Mouse (Mus musculus) midbrain, embryonic 16.5 days (tissue): ENCODE measurements around the gene Calhm4. TPM values are rescaled to one million over a fixed set of nuclear protein-coding genes. Genes with fewer than 3 reads are reported as not detected.

Experiments used
- ATAC-seq: fragments of 200-750 bp; cut with Nextera tagmentation; 2 replicates; pipeline ENCODE4 v1.8.0; 2017; ENCODE audit warnings: moderate TSS enrichment
- H3K27ac ChIP-seq: fragments of 300-500 bp; sonication (generic); 2 replicates; pipeline ENCODE4 v1.5.1; 2014; ENCODE audit warnings: mild to moderate bottlenecking, low read length, mixed read lengths
- H3K27me3 ChIP-seq: fragments of 300-500 bp; sonication (generic); 2 replicates; pipeline ENCODE4 v1.6.1; 2014; ENCODE audit warnings: low read depth, low read length, mixed read lengths; ENCODE audit not compliant: control insufficient read depth, insufficient read depth
- H3K36me3 ChIP-seq: fragments of 300-500 bp; sonication (generic); 2 replicates; pipeline ENCODE4 v1.6.1; 2014; ENCODE audit warnings: mild to moderate bottlenecking, low read length, moderate library complexity, mixed read lengths; ENCODE audit not compliant: control insufficient read depth, insufficient read depth
- H3K4me1 ChIP-seq: fragments of 300-500 bp; sonication (generic); 2 replicates; pipeline ENCODE4 v1.6.1; 2014; ENCODE audit warnings: mild to moderate bottlenecking, low read length, mixed read lengths; ENCODE audit not compliant: control insufficient read depth, insufficient read depth
- H3K4me2 ChIP-seq: fragments of 300-500 bp; sonication (generic); 2 replicates; pipeline ENCODE4 v1.6.1; 2014; ENCODE audit warnings: mild to moderate bottlenecking, low read length, mixed read lengths
- H3K4me3 ChIP-seq: fragments of 300-500 bp; sonication (generic); 2 replicates; pipeline ENCODE4 v1.5.1; 2014; ENCODE audit warnings: low read depth, mild to moderate bottlenecking, low read length, moderate library complexity, mixed read lengths
- H3K9ac ChIP-seq: fragments of 300-500 bp; sonication (generic); 2 replicates; pipeline ENCODE4 v1.6.1; 2014; ENCODE audit warnings: low read depth, low read length, mixed read lengths
- H3K9me3 ChIP-seq: fragments of 300-500 bp; sonication (generic); replicated peaks from 2 replicates; pipeline ENCODE4 v1.6.1; 2014; ENCODE audit warnings: mild to moderate bottlenecking, low read length, mixed read lengths; ENCODE audit not compliant: control insufficient read depth, poor library complexity, severe bottlenecking
- WGBS: fragments of 180-500 bp; shearing (Covaris S2); extraction: QIAGEN DNeasy Blood & Tissue Kit; methylation state at CpG from one replicate; pipeline ENCODE4 v1.1.7; 2014; 5-methylcytosine and 5-hydroxymethylcytosine counted together
- polyA plus RNA-seq: library from polyadenylated mRNA; unstranded; fragments of >200 nt; fragmentation: Nextera tagmentation; extraction: Ambion mirVana; gene quantifications from 2 replicates; pipeline ENCODE4 v1.2.1, GENCODE M21; 2015

Calhm4 gene
- not detected in 2 replicates for polyA plus RNA-seq

DNA sequence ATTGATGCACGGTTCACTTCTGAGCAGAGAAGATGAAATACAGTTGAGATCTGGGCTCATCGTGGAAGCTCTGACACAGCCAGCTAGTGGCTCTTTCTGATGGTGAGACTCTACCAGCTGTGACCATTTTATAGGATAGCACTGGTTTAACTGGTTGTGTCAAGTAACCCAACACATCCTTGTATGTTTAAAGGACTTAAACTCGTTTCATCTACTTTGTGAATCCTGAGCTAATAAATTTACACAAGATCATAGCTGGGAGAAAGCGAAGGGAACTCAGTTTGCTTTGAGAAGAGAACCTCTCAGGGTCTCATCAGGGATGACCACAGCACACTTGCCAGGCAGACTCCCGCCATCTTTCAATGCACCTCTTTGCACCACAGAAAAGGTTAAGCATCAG lies at the start of gene Calhm4:
Calhm4 (minus strand) TSS at position 101 of the 400 bp plus-strand sequence.
- Histone ChIP-seq H3K27me3 (no peaks in the 10 kb centered on the region), H3K9me3 (no peaks in the 10 kb centered on the region), H3K4me2 (no peak within 1 kb of the TSS), H3K9ac (no peak within 1 kb of the TSS), H3K27ac (no peak within 1 kb of the TSS), H3K4me3 (no peak within 1 kb of the TSS), H3K4me1 (no peaks in the 10 kb centered on the region), H3K36me3 (no peaks in the 10 kb centered on the region)
- no peak for ATAC-seq
- WGBS, result 89% methylated on average over 5 of the region's 5 CpGs

GRCm38 (mm10) chr10:34091888-34092287 lies 47.8 kb upstream of the Calhm4 start:
- WGBS, result 70% methylated on average over 5 of the region's 5 CpGs
- H3K27ac ChIP-seq, result no peak overlapping the region
- ATAC-seq, result peak; percentile 9; the same call in 1 of the 2 replicates

DNA sequence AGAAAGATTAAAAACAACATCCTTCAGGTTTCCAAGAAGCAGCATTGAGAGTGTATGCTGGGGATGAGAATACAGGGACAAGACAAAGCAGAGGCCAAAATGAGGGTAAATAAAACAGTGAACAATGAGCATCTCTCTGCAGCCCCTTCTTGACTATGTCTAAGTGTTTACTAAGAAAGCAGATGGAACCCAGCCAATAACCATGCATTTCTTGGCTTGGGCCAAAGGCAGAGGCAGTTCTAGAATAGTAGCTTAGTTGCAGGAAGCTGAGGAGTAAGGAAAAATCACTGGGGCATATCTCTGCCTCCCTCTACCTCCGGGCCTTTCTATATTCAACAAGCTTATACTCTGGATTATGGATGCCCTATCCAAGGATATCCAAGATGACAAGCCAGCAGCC lies 46.4 kb upstream of the Calhm4 start:
- Histone ChIP-seq H3K27ac (no peak overlapping the region), H3K9ac (no peak overlapping the region), H3K36me3 (no peaks in the 10 kb centered on the region), H3K27me3 (no peaks in the 10 kb centered on the region), H3K9me3 (no peaks in the 10 kb centered on the region), H3K4me1 (no peaks in the 10 kb centered on the region), H3K4me3 (no peak overlapping the region), H3K4me2 (no peak overlapping the region)
- no peak for ATAC-seq
- WGBS, result 93% methylated on average over 1 of the region's 1 CpGs

More at GRCm38 (mm10) chr10:34091888-34092287, 47.8 kb upstream of the Calhm4 start:
- Histone ChIP-seq H3K9me3 (no peaks in the 10 kb centered on the region), H3K27me3 (no peaks in the 10 kb centered on the region), H3K4me1 (no peaks in the 10 kb centered on the region), H3K4me2 (no peak overlapping the region), H3K36me3 (no peaks in the 10 kb centered on the region), H3K9ac (no peak overlapping the region), H3K4me3 (no peak overlapping the region)

- Histone ChIP-seq H3K27ac (no peak overlapping the region), H3K4me1 (no peaks in the 10 kb centered on the region), H3K4me2 (no peak overlapping the region), H3K9ac (no peak overlapping the region), H3K27me3 (no peaks in the 10 kb centered on the region), H3K9me3 (no peaks in the 10 kb centered on the region), H3K36me3 (no peaks in the 10 kb centered on the region), H3K4me3 (no peak overlapping the region)
- ATAC-seq, result no peak
- 83% methylated on average over 3 of the region's 3 CpGs for WGBS
Measured at GRCm38 (mm10) chr10:34089517-34089916, 45.4 kb upstream of the Calhm4 start.

GRCm38 (mm10) chr10:34088515-34088914 lies 44.4 kb upstream of the Calhm4 start:
- Histone ChIP-seq H3K4me2 (no peak overlapping the region), H3K36me3 (no peaks in the 10 kb centered on the region), H3K9me3 (no peaks in the 10 kb centered on the region), H3K27me3 (no peaks in the 10 kb centered on the region), H3K27ac (no peak overlapping the region), H3K9ac (no peak overlapping the region), H3K4me3 (no peak overlapping the region), H3K4me1 (no peaks in the 10 kb centered on the region)
- WGBS, result 89% methylated on average over 2 of the region's 2 CpGs
- no peak for ATAC-seq

DNA sequence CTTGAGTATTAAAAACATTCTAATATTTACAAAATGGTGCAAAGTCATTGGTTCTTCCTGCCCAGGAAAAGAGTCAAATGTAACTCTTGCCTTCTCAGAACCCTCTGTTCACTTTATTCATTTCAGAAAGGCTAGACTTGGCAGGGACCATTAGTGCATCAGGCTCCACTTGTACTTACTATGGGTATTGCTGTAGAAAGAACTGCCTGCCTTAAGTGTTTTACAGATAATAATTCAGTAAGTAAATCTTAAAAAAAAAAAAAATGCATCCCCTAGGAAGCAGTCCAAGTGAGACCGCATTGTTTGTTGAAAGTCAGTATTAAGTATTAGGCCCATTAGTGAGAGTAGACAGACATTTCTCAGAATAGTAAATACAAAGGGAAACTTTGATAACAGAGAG lies 42.4 kb upstream of the Calhm4 start:
- Histone ChIP-seq H3K36me3 (no peaks in the 10 kb centered on the region), H3K9me3 (no peaks in the 10 kb centered on the region), H3K27me3 (no peaks in the 10 kb centered on the region), H3K27ac (no peak overlapping the region), H3K4me3 (no peak overlapping the region), H3K9ac (no peak overlapping the region), H3K4me2 (no peak overlapping the region), H3K4me1 (no peaks in the 10 kb centered on the region)
- no peak for ATAC-seq
- WGBS, result 97% methylated on average over 1 of the region's 1 CpGs

DNA sequence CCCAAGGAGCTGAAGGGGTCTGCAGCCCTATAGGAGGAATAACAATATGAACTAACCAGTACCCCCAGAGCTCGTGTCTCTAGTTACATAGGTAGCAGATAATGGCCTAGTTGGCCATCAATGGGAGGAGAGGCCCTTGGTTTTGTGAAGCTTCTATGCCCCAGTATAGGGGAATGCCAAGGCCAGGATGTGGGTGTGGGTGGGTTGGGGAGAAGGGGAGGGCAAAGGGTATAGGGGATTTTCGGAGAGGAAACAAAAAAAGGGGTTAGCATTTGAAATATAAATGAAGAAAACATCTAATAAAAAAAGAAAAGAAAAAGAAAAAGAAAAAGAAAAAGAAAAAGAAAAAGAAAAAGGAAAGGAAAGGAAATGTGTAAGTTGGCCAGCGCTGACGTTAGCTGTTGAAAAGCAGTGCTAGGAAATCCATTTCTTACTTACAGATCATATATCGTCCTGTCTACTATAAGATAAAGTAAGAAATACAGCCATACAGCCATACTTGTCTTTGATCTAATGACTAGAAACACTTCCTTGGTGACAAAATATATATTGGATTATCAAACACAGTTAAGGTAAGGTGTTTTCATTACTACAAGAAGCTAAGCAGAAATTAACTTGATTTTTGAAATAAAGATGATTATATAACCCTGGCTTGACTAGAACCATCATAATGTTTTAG lies 30.6 kb upstream of the Calhm4 start:
- no peak overlapping the region for H3K4me3 ChIP-seq
- 89% methylated on average over 5 of the region's 5 CpGs for WGBS
- no peak for ATAC-seq

GRCm38 (mm10) chr10:34071650-34072049 lies 27.5 kb upstream of the Calhm4 start:
- ATAC-seq, result no peak
- no peak overlapping the region for H3K4me2 ChIP-seq
- no peak overlapping the region for H3K9ac ChIP-seq
- 69% methylated on average over 2 of the region's 2 CpGs for WGBS
- H3K4me3 ChIP-seq, result no peak overlapping the region
- H3K27me3 ChIP-seq, result no peaks in the 10 kb centered on the region
- H3K4me1 ChIP-seq, result no peaks in the 10 kb centered on the region
- H3K36me3 ChIP-seq, result no peaks in the 10 kb centered on the region
- no peak overlapping the region for H3K27ac ChIP-seq
- H3K9me3 ChIP-seq, result no peaks in the 10 kb centered on the region

More for the DNA sequence above, 30.6 kb upstream of the Calhm4 start:
- Histone ChIP-seq H3K4me1 (no peaks in the 10 kb centered on the region), H3K4me2 (no peak overlapping the region), H3K9ac (no peak overlapping the region), H3K27me3 (no peaks in the 10 kb centered on the region), H3K9me3 (no peaks in the 10 kb centered on the region), H3K27ac (no peak overlapping the region), H3K36me3 (no peaks in the 10 kb centered on the region)

GRCm38 (mm10) chr10:34070999-34071492 lies 26.9 kb upstream of the Calhm4 start:
- H3K4me3 ChIP-seq, result no peak overlapping the region
- no peaks in the 10 kb centered on the region for H3K4me1 ChIP-seq
- no peak for ATAC-seq
- H3K27ac ChIP-seq, result no peak overlapping the region
- H3K36me3 ChIP-seq, result no peaks in the 10 kb centered on the region
- H3K9me3 ChIP-seq, result no peaks in the 10 kb centered on the region
- H3K4me2 ChIP-seq, result no peak overlapping the region
- no peaks in the 10 kb centered on the region for H3K27me3 ChIP-seq
- WGBS, result 59% methylated on average over 5 of the region's 5 CpGs
- no peak overlapping the region for H3K9ac ChIP-seq
